19 mouse cellular contexts compared by ENCODE assay signal in the genomic region with DNA sequence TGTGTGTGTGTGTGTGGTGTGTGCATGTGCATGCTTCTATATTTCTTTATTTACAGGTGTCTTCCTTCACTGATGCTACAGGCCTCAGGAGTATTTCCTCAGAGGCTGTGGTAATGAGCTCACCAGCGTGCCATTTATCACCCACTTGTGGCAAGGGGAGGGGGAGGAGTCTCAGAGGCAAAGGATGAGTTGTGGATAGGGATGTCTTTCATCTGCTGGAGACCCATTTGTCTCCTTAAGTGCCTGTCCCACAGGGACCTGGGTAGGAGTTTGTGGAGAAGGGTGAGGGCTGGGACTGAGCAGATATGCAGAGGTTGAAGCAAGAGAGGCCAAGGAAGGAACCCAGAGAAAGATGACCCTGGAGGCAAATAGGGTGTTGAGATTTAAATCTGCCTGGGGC.
DNase-seq lines count a peak whose midpoint lies in the region; ATAC-seq and TF ChIP-seq lines count a peak whose summit lies in the region.
"Had no signal": no experiment of that assay in that cellular context is flagged by ENCODE, and none has a peak within 500 bp of the region (broad histone marks: within the 10 kb centered on the region; RNA-seq: fewer than 3 reads in every experiment).

No protein-coding gene starts in this region.

- no peak; the same call in 1 of the 2 replicates for ATAC-seq in kidney, postnatal 0 days (replicated peaks; ENCODE audit: low FRiP score, low read depth)
- ATAC-seq in kidney, embryonic 16.5 days (ENCODE audit: low FRiP score, low TSS enrichment): no peak; the same call in 1 of the 2 replicates
- peak; percentile 46; the same call in 1 of the 2 replicates for ATAC-seq in hindbrain, embryonic 14.5 days (ENCODE audit: low FRiP score)
- ATAC-seq in neural tube, embryonic 13.5 days (ENCODE audit: low read depth): peak; percentile 69; the same call in 1 of the 2 replicates
- no peak for ATAC-seq in CD4-positive, CD25-positive, alpha-beta regulatory T cell, adult 4 months
- ATAC-seq: activated CD4-positive, CD25-positive, alpha-beta regulatory T cell, adult 4 months; forebrain, postnatal 0 days; intestine, embryonic 15.5 days; liver, embryonic 12.5 days had no signal

- H3K36me3 ChIP-seq in kidney, postnatal 0 days (ENCODE audit: insufficient read depth, low read length): no peaks in the 10 kb centered on the region
- H3K36me3 ChIP-seq in kidney, embryonic 16.5 days (ENCODE audit: insufficient read depth, low read length): no peaks in the 10 kb centered on the region
- no peaks in the 10 kb centered on the region for H3K36me3 ChIP-seq in hindbrain, embryonic 14.5 days (replicated peaks; ENCODE audit: control insufficient read depth, insufficient read depth)
- no peaks in the 10 kb centered on the region for H3K36me3 ChIP-seq in neural tube, embryonic 13.5 days
- H3K36me3 ChIP-seq: forebrain, embryonic 10.5 days; intestine, embryonic 15.5 days; limb, embryonic 12.5 days; liver, embryonic 12.5 days; midbrain, embryonic 12.5 days had no signal

- no peak overlapping the region for H3K27ac ChIP-seq in kidney, postnatal 0 days
- no peak overlapping the region for H3K27ac ChIP-seq in kidney, embryonic 16.5 days (ENCODE audit: low read length)
- H3K27ac ChIP-seq in hindbrain, embryonic 14.5 days: no peak overlapping the region
- H3K27ac ChIP-seq in neural tube, embryonic 13.5 days (replicated peaks): 0 out of 2 replicates have a peak overlapping the region, but pooled peaks have one; percentile 38
- H3K27ac ChIP-seq: forebrain, embryonic 10.5 days; intestine, embryonic 15.5 days; limb, embryonic 12.5 days; liver, embryonic 12.5 days; midbrain, embryonic 12.5 days had no signal

- no peaks in the 10 kb centered on the region for H3K9me3 ChIP-seq in kidney, postnatal 0 days (replicated peaks; ENCODE audit: low read length)
- H3K9me3 ChIP-seq in kidney, embryonic 16.5 days (ENCODE audit: low read length): no peaks in the 10 kb centered on the region
- H3K9me3 ChIP-seq in hindbrain, embryonic 14.5 days (ENCODE audit: control insufficient read depth, low read length): no peaks in the 10 kb centered on the region
- H3K9me3 ChIP-seq in neural tube, embryonic 13.5 days: no peaks in the 10 kb centered on the region
- H3K9me3 ChIP-seq: forebrain, embryonic 10.5 days; intestine, embryonic 15.5 days; limb, embryonic 12.5 days; liver, embryonic 12.5 days; midbrain, embryonic 12.5 days had no signal

- H3K27me3 ChIP-seq in kidney, postnatal 0 days (ENCODE audit: insufficient read depth, low read length): no peaks in the 10 kb centered on the region
- no peaks in the 10 kb centered on the region for H3K27me3 ChIP-seq in kidney, embryonic 16.5 days (ENCODE audit: insufficient read depth, low read length)
- no peaks in the 10 kb centered on the region; the same call in 1 of the 2 replicates for H3K27me3 ChIP-seq in hindbrain, embryonic 14.5 days (ENCODE audit: control insufficient read depth, insufficient read depth, low read length)
- peaks cover 10% of the 10 kb centered on the region; the same call in 1 of the 2 replicates for H3K27me3 ChIP-seq in neural tube, embryonic 13.5 days
- H3K27me3 ChIP-seq: intestine, embryonic 15.5 days; limb, embryonic 12.5 days; liver, embryonic 12.5 days; midbrain, embryonic 12.5 days had no signal

- H3K4me1 ChIP-seq in kidney, postnatal 0 days (replicated peaks; ENCODE audit: insufficient read depth, low read length): peaks cover 12% of the 10 kb centered on the region; the same call in 1 of the 2 replicates
- H3K4me1 ChIP-seq in kidney, embryonic 16.5 days (ENCODE audit: insufficient read depth, low read length): peaks cover 34% of the 10 kb centered on the region
- H3K4me1 ChIP-seq in hindbrain, embryonic 14.5 days (replicated peaks; ENCODE audit: control insufficient read depth, insufficient read depth, low read length): peaks cover 5% of the 10 kb centered on the region
- peaks cover 35% of the 10 kb centered on the region for H3K4me1 ChIP-seq in neural tube, embryonic 13.5 days (replicated peaks)
- H3K4me1 ChIP-seq: liver, embryonic 12.5 days had no signal

- 63% methylated on average over 1 of the region's 1 CpGs for whole genome bisulfite sequencing in kidney, postnatal 0 days
- 19% methylated on average over 1 of the region's 1 CpGs for WGBS in kidney, embryonic 16.5 days
- WGBS in hindbrain, embryonic 14.5 days: 50% methylated on average over 1 of the region's 1 CpGs
- 35% methylated on average over 1 of the region's 1 CpGs for WGBS in neural tube, embryonic 13.5 days

- peak; percentile 60 for DNase-seq in kidney, postnatal 0 days (ENCODE audit: low spot score)
- DNase-seq in embryo, embryonic 11 days: peak; percentile 39
- DNase-seq in hindbrain, embryonic 14.5 days (ENCODE audit: low spot score): no peak
- DNase-seq in spleen, adult 18-20 months: no peak
- DNase-seq: adrenal gland, adult 8-10 months; cerebellum, adult 11-12 months; forebrain, postnatal 0 days; gastrocnemius, postnatal 36 days; lung, postnatal 10 days; right cerebral cortex, postnatal 14 days had no signal

- no peak overlapping the region for H3K9ac ChIP-seq in kidney, postnatal 0 days (ENCODE audit: low read depth, low read length)
- no peak overlapping the region for H3K9ac ChIP-seq in kidney, embryonic 16.5 days (replicated peaks; ENCODE audit: low read length)
- H3K9ac ChIP-seq in hindbrain, embryonic 14.5 days: no peak overlapping the region
- no peak overlapping the region for H3K9ac ChIP-seq in neural tube, embryonic 13.5 days
- H3K9ac ChIP-seq: forebrain, postnatal 0 days; intestine, embryonic 15.5 days; limb, embryonic 12.5 days; liver, embryonic 12.5 days; midbrain, embryonic 12.5 days had no signal

- H3K4me2 ChIP-seq in kidney, postnatal 0 days (ENCODE audit: low read length): no peak overlapping the region
- no peak overlapping the region for H3K4me2 ChIP-seq in kidney, embryonic 16.5 days (replicated peaks; ENCODE audit: low read depth, low read length)
- no peak overlapping the region for H3K4me2 ChIP-seq in hindbrain, embryonic 14.5 days (replicated peaks)
- no peak overlapping the region for H3K4me2 ChIP-seq in neural tube, embryonic 13.5 days
- H3K4me2 ChIP-seq: intestine, embryonic 15.5 days; liver, embryonic 12.5 days; midbrain, embryonic 12.5 days had no signal

- no peak overlapping the region for H3K4me3 ChIP-seq in kidney, postnatal 0 days (replicated peaks; ENCODE audit: low read depth, low read length)
- H3K4me3 ChIP-seq in kidney, embryonic 16.5 days (ENCODE audit: low read length): no peak overlapping the region
- no peak overlapping the region for H3K4me3 ChIP-seq in hindbrain, embryonic 14.5 days (replicated peaks; ENCODE audit: low read length)
- no peak overlapping the region for H3K4me3 ChIP-seq in neural tube, embryonic 13.5 days
- H3K4me3 ChIP-seq: forebrain, embryonic 10.5 days; intestine, embryonic 15.5 days; limb, embryonic 12.5 days; liver, embryonic 12.5 days; midbrain, embryonic 12.5 days had no signal

- no peak for TF ChIP-seq CTCF in kidney, postnatal 0 days (IDR thresholded peaks at IDR 0.05; ENCODE audit: low read depth)

Comparison
In these comparisons a context has a peak if more than half of its experiments do, and no peak if none do; other contexts are left out.
1. ATAC-seq: peak in hindbrain, embryonic 14.5 days (single experiment) and neural tube, embryonic 13.5 days (single experiment); none in kidney, postnatal 0 days (single experiment), kidney, embryonic 16.5 days (single experiment) and CD4-positive, CD25-positive, alpha-beta regulatory T cell, adult 4 months (single experiment).
2. DNase-seq: peak in kidney, postnatal 0 days (single experiment) and embryo, embryonic 11 days (single experiment); none in hindbrain, embryonic 14.5 days (single experiment) and spleen, adult 18-20 months (0 of 2).